Mouse (Mus musculus): ENCODE measurements at regions not wholly inside any gene's neighbourhood (a gene's known extent, or its start where the extent isn't known, plus 50 kb on each side); places are given as distances from the start of the nearest gene placed in this dataset.
"Not testable (repeated sequence)": the region's sequence is repeated elsewhere in the genome, so short reads cannot be mapped to it uniquely, and the experiment has no call there.

- not testable (repeated sequence) for TF ChIP-seq CTCF, EP300 (IDR thresholded peaks at IDR 0.05)
Observed at GRCm38 (mm10) chr14:53302491-53302829, 806.9 kb upstream of the Olfr1507 start.

Measured in lung, postnatal 0 days (tissue).